Mouse (Mus musculus) ES-Bruce4 (cell line): ENCODE results near the gene Cttn. TPM values are rescaled to one million over a fixed set of nuclear protein-coding genes. Genes with fewer than 3 reads are reported as not detected.

Experiments used
- H3K27ac ChIP-seq: 2 replicates; pipeline ENCODE4 v1.5.1; 2012; ENCODE audit warnings: low read length, inconsistent platforms; ENCODE audit not compliant: insufficient read depth
- H3K27me3 ChIP-seq: 2 replicates; pipeline ENCODE4 v1.6.1; 2012; ENCODE audit warnings: mild to moderate bottlenecking, low read length, inconsistent platforms; ENCODE audit not compliant: control insufficient read depth, poor library complexity, insufficient read depth, severe bottlenecking
- H3K36me3 ChIP-seq: 2 replicates; pipeline ENCODE4 v1.6.1; 2012; ENCODE audit warnings: inconsistent platforms, mild to moderate bottlenecking, low read length, moderate library complexity; ENCODE audit not compliant: control insufficient read depth, poor library complexity, insufficient read depth, severe bottlenecking
- H3K4me1 ChIP-seq: one replicate; pipeline ENCODE4 v1.8.1; 2011; ENCODE audit warnings: low read length; ENCODE audit not compliant: control insufficient read depth, insufficient read depth
- H3K4me3 ChIP-seq: 2 replicates; pipeline ENCODE4 v1.5.1; 2011; ENCODE audit warnings: low read depth, mild to moderate bottlenecking, low read length
- H3K9ac ChIP-seq: 2 replicates; pipeline ENCODE4 v1.6.1; 2012; ENCODE audit warnings: low read depth, mild to moderate bottlenecking, inconsistent platforms; ENCODE audit not compliant: poor library complexity, severe bottlenecking
- H3K9me3 ChIP-seq: replicated peaks from 2 replicates; pipeline ENCODE4 v1.6.1; 2012; ENCODE audit warnings: mild to moderate bottlenecking, low read length, inconsistent platforms; ENCODE audit not compliant: control insufficient read depth, poor library complexity, insufficient read depth, severe bottlenecking
- CTCF ChIP-seq: IDR thresholded peaks from one replicate; pipeline ENCODE4 v1.8.1; 2011; ENCODE audit warnings: low read depth, low read length
- EP300 ChIP-seq: IDR thresholded peaks from 2 replicates; pipeline ENCODE4 v1.6.1; 2011; ENCODE audit warnings: low read depth, low read length; ENCODE audit not compliant: insufficient read depth
- POLR2A ChIP-seq: IDR thresholded peaks from one replicate; pipeline ENCODE4 v1.8.1; 2011; ENCODE audit warnings: low read length; ENCODE audit not compliant: insufficient read depth
- polyA plus RNA-seq: library from polyadenylated mRNA; stranded (reverse); fragments of >200 nt; gene quantifications from 2 replicates; pipeline ENCODE4 v1.2.4, GENCODE M21; 2011; ENCODE audit warnings: low read depth; ENCODE audit not compliant: missing spikeins, insufficient read depth, insufficient read length

The Cttn gene
- polyA plus RNA-seq, 1 experiment, result 162 TPM

GRCm38 (mm10) chr7:144426594-144426993 is 44.2 kb downstream of the Cttn start:
- TF ChIP-seq POLR2A, result no peak
- Histone ChIP-seq H3K27ac (no peak overlapping the region), H3K4me1 (no peaks in the 10 kb centered on the region), H3K27me3 (no peaks in the 10 kb centered on the region), H3K36me3 (no peaks in the 10 kb centered on the region), H3K9ac (no peak overlapping the region), H3K4me3 (no peak overlapping the region), H3K9me3 (no peaks in the 10 kb centered on the region)

DNA sequence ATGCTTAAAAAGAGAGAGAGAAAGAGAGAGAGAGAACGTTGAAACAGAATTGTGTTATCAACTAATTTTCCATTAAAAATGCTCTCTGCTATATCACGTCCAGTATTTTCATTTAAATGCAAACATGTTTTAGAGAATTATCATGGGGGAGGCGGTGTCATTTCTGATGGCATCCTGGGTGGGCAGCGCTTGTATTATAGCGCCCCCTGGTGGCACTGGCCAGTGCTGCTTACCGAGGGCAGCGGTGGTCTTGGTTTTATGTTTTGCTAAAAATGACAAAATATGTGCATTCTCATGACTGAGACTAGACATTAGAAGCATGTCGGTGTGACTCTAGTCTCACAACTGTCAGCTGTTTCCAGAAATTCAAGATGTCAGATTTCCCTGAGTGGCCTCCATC is 44.9 kb downstream of the Cttn start:
- no peaks in the 10 kb centered on the region for H3K4me1 ChIP-seq
- H3K36me3 ChIP-seq, result no peaks in the 10 kb centered on the region
- H3K4me3 ChIP-seq, result no peak overlapping the region
- H3K9me3 ChIP-seq, result no peaks in the 10 kb centered on the region
- TF ChIP-seq POLR2A, result no peak
- peak; percentile 92 for TF ChIP-seq CTCF
- no peak for TF ChIP-seq EP300
- no peak overlapping the region for H3K27ac ChIP-seq
- no peak overlapping the region for H3K9ac ChIP-seq
- no peaks in the 10 kb centered on the region for H3K27me3 ChIP-seq

- H3K9ac ChIP-seq, result no peak overlapping the region
- H3K27ac ChIP-seq, result no peak overlapping the region
- H3K4me3 ChIP-seq, result no peak overlapping the region
Measured at GRCm38 (mm10) chr7:144421478-144421877, 49.3 kb downstream of the Cttn start.

DNA sequence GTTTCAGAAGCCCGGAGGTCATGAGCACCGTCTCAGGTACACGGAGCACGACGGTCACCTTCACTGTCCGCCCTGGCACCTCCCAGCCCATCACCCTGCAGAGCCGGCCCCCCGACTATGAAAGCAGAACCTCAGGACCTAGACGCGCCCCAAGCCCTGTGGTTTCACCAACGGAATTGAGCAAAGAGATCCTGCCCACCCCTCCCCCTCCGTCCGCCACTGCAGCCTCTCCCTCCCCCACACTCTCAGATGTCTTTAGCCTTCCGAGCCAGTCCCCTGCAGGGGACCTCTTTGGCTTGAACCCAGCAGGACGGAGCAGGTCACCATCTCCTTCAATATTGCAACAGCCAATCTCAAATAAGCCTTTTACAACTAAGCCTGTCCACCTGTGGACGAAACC is 50.3 kb downstream of the Cttn start:
- Histone ChIP-seq H3K4me1 (no peaks in the 10 kb centered on the region), H3K9ac (no peak overlapping the region), H3K4me3 (no peak overlapping the region), H3K27ac (no peak overlapping the region), H3K9me3 (no peaks in the 10 kb centered on the region), H3K27me3 (no peaks in the 10 kb centered on the region), H3K36me3 (no peaks in the 10 kb centered on the region)
- TF ChIP-seq CTCF, result no peak
- no peak for TF ChIP-seq EP300
- TF ChIP-seq POLR2A, result no peak

More at GRCm38 (mm10) chr7:144421478-144421877, 49.3 kb downstream of the Cttn start:
- Histone ChIP-seq H3K9me3 (no peaks in the 10 kb centered on the region), H3K4me1 (no peaks in the 10 kb centered on the region), H3K27me3 (no peaks in the 10 kb centered on the region), H3K36me3 (no peaks in the 10 kb centered on the region)
- no peak for TF ChIP-seq POLR2A
- no peak for TF ChIP-seq EP300
- no peak for TF ChIP-seq CTCF

DNA sequence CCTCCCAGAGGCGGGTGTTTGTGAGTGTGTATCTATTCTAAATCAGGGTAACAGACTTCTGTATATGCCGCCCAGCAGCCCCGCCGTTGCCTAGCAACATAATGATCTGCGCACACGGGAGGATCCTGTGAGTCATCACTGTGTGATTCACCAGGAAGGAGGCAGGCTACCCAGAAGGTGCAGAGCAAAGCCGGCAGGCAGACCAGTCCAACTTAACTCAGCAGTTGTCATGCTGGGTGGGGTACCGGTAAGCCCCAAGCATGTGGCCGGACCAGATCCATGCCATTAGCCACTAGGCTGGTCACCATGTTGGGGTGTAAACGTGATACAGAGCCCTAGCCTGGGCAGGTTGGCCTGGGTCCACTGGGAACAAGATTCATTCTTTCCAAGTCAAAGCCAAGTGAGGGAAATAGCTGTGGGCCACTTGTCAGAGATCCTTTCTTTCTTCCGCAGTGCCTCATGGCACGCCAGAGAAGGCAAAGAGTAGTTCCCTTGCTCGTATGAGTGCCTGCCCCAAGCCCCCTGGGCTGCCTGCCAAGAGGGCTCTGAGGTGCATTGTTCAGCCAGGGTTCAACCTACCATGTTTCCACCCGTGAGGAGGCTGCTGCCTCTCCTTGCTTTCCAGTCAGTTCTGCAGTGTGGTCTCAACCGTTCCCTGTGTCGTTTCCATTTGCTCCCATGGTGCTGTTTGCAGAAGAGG is 53.0 kb downstream of the Cttn start:
- Histone ChIP-seq H3K27ac (no peak overlapping the region), H3K9me3 (no peaks in the 10 kb centered on the region), H3K4me1 (no peaks in the 10 kb centered on the region), H3K27me3 (no peaks in the 10 kb centered on the region), H3K4me3 (no peak overlapping the region), H3K36me3 (no peaks in the 10 kb centered on the region), H3K9ac (no peak overlapping the region)
- no peak for TF ChIP-seq EP300

DNA sequence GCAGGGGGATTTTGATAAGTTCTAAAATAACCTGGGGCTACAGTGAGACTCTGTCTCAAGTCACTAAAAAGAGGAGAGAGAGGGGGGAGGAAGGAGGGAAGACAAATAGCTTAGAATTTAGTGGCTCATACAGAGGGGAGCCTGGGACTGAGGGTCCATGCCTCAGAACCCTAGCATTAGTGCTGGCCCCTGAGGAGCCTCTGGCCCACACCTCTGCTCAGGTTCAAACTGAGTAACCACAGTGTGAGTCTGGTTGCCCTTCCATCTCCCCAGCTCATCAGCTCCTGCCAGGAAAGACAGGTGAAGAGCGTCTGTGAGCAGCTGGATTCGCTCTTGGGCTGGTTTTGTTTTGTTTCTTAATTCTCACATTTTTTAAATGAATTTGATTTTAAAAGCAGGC is 53.6 kb downstream of the Cttn start:
- no peaks in the 10 kb centered on the region for H3K9me3 ChIP-seq
- H3K4me1 ChIP-seq, result no peaks in the 10 kb centered on the region
- no peak overlapping the region for H3K27ac ChIP-seq
- H3K9ac ChIP-seq, result no peak overlapping the region
- no peak overlapping the region for H3K4me3 ChIP-seq
- no peaks in the 10 kb centered on the region for H3K27me3 ChIP-seq
- no peaks in the 10 kb centered on the region for H3K36me3 ChIP-seq
- TF ChIP-seq POLR2A, result no peak
- no peak for TF ChIP-seq EP300
- no peak for TF ChIP-seq CTCF
